Mouse (Mus musculus) liver, adult 2 months (tissue): ENCODE measurements around the gene Nog. TPM values are rescaled to one million over a fixed set of nuclear protein-coding genes. Genes with fewer than 3 reads are reported as not detected.

Source experiments
- DNase-seq: peaks from one replicate; pipeline ENCODE4 v3.0.0-alpha.2; 2011; ENCODE audit warnings: low read depth, low spot score; ENCODE audit errors: extremely low read depth
- H3K27ac ChIP-seq: fragments of 200-500 bp; replicated peaks from 2 replicates; pipeline ENCODE4 v1.5.1; 2012; ENCODE audit warnings: low read depth, mild to moderate bottlenecking, control low read depth, inconsistent platforms, low read length; ENCODE audit not compliant: insufficient read depth
- H3K27me3 ChIP-seq: fragments of 200-500 bp; 2 replicates; pipeline ENCODE4 v1.6.1; 2012; ENCODE audit warnings: mild to moderate bottlenecking, moderate library complexity, low read length, inconsistent platforms; ENCODE audit not compliant: control insufficient read depth, insufficient read depth
- H3K36me3 ChIP-seq: fragments of 200-500 bp; 2 replicates; pipeline ENCODE4 v1.6.1; 2012; ENCODE audit warnings: low read length, inconsistent platforms; ENCODE audit not compliant: control insufficient read depth, insufficient read depth
- H3K4me1 ChIP-seq: fragments of 200-500 bp; 2 replicates; pipeline ENCODE4 v1.6.1; 2011; ENCODE audit warnings: low read length; ENCODE audit not compliant: control insufficient read depth, insufficient read depth
- H3K4me3 ChIP-seq: fragments of 200-500 bp; 2 replicates; pipeline ENCODE4 v1.5.1; 2011; ENCODE audit warnings: low read depth, mild to moderate bottlenecking, control low read depth, low read length, moderate library complexity; ENCODE audit not compliant: insufficient read depth
- H3K79me2 ChIP-seq: fragments of 200-500 bp; 2 replicates; pipeline ENCODE4 v1.6.1; 2012; ENCODE audit warnings: inconsistent platforms, mild to moderate bottlenecking, low read length, moderate library complexity; ENCODE audit not compliant: control insufficient read depth, insufficient read depth
- H3K9ac ChIP-seq: fragments of 200-500 bp; 2 replicates; pipeline ENCODE4 v1.6.1; 2012; ENCODE audit warnings: low read depth, mild to moderate bottlenecking, control low read depth, inconsistent platforms, low read length
- CTCF ChIP-seq: fragments of 200-500 bp; IDR thresholded peaks from 2 replicates; pipeline ENCODE4 v1.5.1; 2011; ENCODE audit warnings: low read depth, low read length, control low read depth
- POLR2A ChIP-seq: fragments of 200-500 bp; IDR thresholded peaks from 2 replicates; pipeline ENCODE4 v1.6.1; 2011; ENCODE audit warnings: low read length, control low read depth; ENCODE audit not compliant: insufficient read depth; ENCODE audit errors: extremely low read depth
- WGBS: fragments of 180-500 bp; shearing (Covaris S2); methylation state at CpG from one replicate; pipeline ENCODE4 v1.1.7; 2018; 5-methylcytosine and 5-hydroxymethylcytosine counted together
- polyA plus RNA-seq: library from polyadenylated mRNA; depleted of rRNA; stranded (reverse); fragments of >200 nt; gene quantifications from 2 replicates; pipeline ENCODE4 v1.2.3, GENCODE M21; 2012; rRNA removed
- total RNA-seq: library from RNA; depleted of rRNA; stranded (reverse); fragments of >200 nt; gene quantifications from 2 replicates; pipeline ENCODE4 v1.2.3, GENCODE M21; 2014; rRNA removed

The Nog gene
- total and polyA plus RNA-seq, 2 experiments = not detected

- no peaks in the 10 kb centered on the region for H3K4me1 ChIP-seq
- H3K4me3 ChIP-seq = no peak overlapping the region
- 74% methylated on average over 2 of the region's 2 CpGs for WGBS
- H3K36me3 ChIP-seq = no peaks in the 10 kb centered on the region
- H3K27me3 ChIP-seq = no peaks in the 10 kb centered on the region
- no peak overlapping the region for H3K9ac ChIP-seq
- no peaks in the 10 kb centered on the region for H3K79me2 ChIP-seq
- no peak overlapping the region for H3K27ac ChIP-seq
- DNase-seq = no peak
- TF ChIP-seq CTCF = no peak
- TF ChIP-seq POLR2A = no peak
Measured at GRCm38 (mm10) chr11:89257893-89258292, 44.2 kb downstream of the Nog start.

DNA sequence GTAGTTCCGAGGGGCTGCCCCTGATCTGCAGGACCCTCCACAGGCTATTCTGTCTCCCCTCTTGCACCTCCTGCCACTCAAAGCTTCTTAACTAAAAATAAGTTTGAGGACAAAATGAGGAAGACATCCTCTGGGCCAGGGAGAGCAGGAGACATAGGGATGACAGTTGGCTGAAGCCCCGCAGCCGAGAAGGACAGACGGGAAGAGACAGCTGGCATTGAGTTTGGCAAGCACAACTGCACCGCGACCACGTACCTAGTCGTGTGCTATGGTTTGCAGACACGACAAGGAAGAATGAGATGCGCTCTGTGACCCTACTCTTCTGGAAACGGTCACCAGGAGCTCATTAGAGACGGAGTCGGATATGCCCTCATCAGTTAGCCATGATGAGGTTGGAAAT, 48.2 kb downstream of the Nog start:
- H3K36me3 ChIP-seq = no peaks in the 10 kb centered on the region
- no peaks in the 10 kb centered on the region for H3K27me3 ChIP-seq
- H3K27ac ChIP-seq = no peak overlapping the region
- no peaks in the 10 kb centered on the region for H3K4me1 ChIP-seq
- DNase-seq = no peak
- H3K79me2 ChIP-seq = no peaks in the 10 kb centered on the region
- H3K9ac ChIP-seq = no peak overlapping the region
- no peak overlapping the region for H3K4me3 ChIP-seq
- TF ChIP-seq CTCF = no peak
- TF ChIP-seq POLR2A = no peak
- WGBS = 89% methylated on average over 13 of the region's 13 CpGs

Other genes starting within 250 kb of the Nog start
- 0.74 and 1.1 TPM in 2 replicates for gene Dgke, start 235.5 kb downstream of the Nog start, total RNA-seq
- gene Dgke, start 235.5 kb downstream of the Nog start, polyA plus RNA-seq = 0.49 and 0.69 TPM in 2 replicates
- not detected in 2 replicates for gene Gm525, start 228.5 kb downstream of the Nog start, total RNA-seq
- not detected in 2 replicates for gene Gm525, start 228.5 kb downstream of the Nog start, polyA plus RNA-seq